Mouse (Mus musculus) megakaryocyte, embryonic 14.5 days (primary cell): ENCODE results near the gene Plau.

Source experiments
- FLI1 ChIP-seq: IDR thresholded peaks from 2 replicates; pipeline ENCODE4 v1.6.1; 2012; ENCODE audit warnings: low read length, inconsistent platforms, mixed read lengths
- GATA1 ChIP-seq: IDR thresholded peaks from 3 replicates; pipeline ENCODE4 v1.6.1; 2012; ENCODE audit warnings: mixed read lengths, low read length, inconsistent platforms, borderline replicate concordance

DNA sequence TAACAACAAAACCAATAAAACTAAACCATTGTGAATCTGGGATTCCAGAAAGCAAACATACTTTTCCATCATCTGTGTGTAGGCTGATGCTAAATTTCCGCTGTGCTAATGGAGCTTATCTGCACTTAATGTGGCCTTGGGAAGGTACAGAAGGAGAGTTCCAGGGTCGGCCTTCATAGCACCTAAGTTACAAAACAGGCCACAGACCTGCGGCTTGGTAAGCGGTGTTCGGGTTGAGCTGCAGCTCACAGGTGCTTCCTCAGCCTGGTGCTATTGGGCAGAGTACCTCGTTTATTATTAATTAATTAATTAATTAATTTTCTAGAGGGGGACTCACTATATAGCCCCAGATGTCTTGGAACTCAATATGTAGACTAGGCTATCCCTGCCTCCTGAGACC lies 7.7 kb downstream of the Plau start:
- no peak for TF ChIP-seq GATA1
- no peak for TF ChIP-seq FLI1
